Mouse (Mus musculus) ES-E14 (cell line): ENCODE data around the gene Rrnad1.

Source experiments
- HCFC1 ChIP-seq: IDR thresholded peaks from 2 replicates; pipeline ENCODE4 v1.6.1; 2012; ENCODE audit warnings: low read length, inconsistent platforms, borderline replicate concordance; ENCODE audit not compliant: insufficient read depth
- MAFK ChIP-seq: IDR thresholded peaks from 2 replicates; pipeline ENCODE4 v1.6.1; 2014; ENCODE audit warnings: mild to moderate bottlenecking, low read depth, low read length, inconsistent platforms; ENCODE audit not compliant: insufficient read depth
- ZC3H11A ChIP-seq: IDR thresholded peaks from 2 replicates; pipeline ENCODE4 v1.6.1; 2012; ENCODE audit warnings: low read depth, mild to moderate bottlenecking, inconsistent platforms, low read length, borderline replicate concordance
- ZNF384 ChIP-seq: IDR thresholded peaks from 2 replicates; pipeline ENCODE4 v1.6.1; 2012; ENCODE audit warnings: low read depth, low read length, inconsistent platforms

GRCm38 (mm10) chr3:87952440-87952839 is 21.9 kb upstream of the Rrnad1 start:
- TF ChIP-seq ZNF384 (no peak), MAFK (no peak), HCFC1 (no peak), ZC3H11A (no peak)
